Mouse (Mus musculus) lung, adult 2 months (tissue): ENCODE measurements around the gene Camk2g.

Experiments
- CTCF ChIP-seq: fragments of 200-500 bp; IDR thresholded peaks from 2 replicates; pipeline ENCODE4 v1.5.1; 2011; ENCODE audit warnings: mild to moderate bottlenecking, low read length, control low read depth; ENCODE audit not compliant: insufficient read depth
- POLR2A ChIP-seq: fragments of 200-500 bp; IDR thresholded peaks from 2 replicates; pipeline ENCODE4 v1.6.1; 2011; ENCODE audit warnings: low read depth, mild to moderate bottlenecking, control low read depth, low read length, borderline replicate concordance; ENCODE audit errors: extremely low read depth

GRCm38 (mm10) chr14:20694185-20694883, 99.6 kb downstream of the Camk2g start:
- no peak for TF ChIP-seq CTCF
- TF ChIP-seq POLR2A: no peak
